Mouse (Mus musculus): ENCODE measurements around the gene Gpr149.

GRCm38 (mm10) chr3:62505166-62505900, 99.6 kb downstream of the Gpr149 start:
- TF ChIP-seq CTCF (IDR thresholded peaks at IDR 0.05; ENCODE audit: insufficient read depth, low read depth, low read length) (no peak), POLR2A (IDR thresholded peaks at IDR 0.05; ENCODE audit: insufficient read depth, low read depth, low read length) (no peak)
